Mouse (Mus musculus) kidney, postnatal 4 days (tissue): ENCODE measurements around the gene Cyp2c50.
"Not testable (repeated sequence)": the region's sequence is repeated elsewhere in the genome, so short reads cannot be mapped to it uniquely, and the experiment has no call there.

Experiments
- DNase-seq, 2 experiments: peaks; one replicate each; pipeline ENCODE4 v3.0.0; 2021; ENCODE audit warnings: mixed read lengths in 2 of 2

Gene Cyp2c50

DNA sequence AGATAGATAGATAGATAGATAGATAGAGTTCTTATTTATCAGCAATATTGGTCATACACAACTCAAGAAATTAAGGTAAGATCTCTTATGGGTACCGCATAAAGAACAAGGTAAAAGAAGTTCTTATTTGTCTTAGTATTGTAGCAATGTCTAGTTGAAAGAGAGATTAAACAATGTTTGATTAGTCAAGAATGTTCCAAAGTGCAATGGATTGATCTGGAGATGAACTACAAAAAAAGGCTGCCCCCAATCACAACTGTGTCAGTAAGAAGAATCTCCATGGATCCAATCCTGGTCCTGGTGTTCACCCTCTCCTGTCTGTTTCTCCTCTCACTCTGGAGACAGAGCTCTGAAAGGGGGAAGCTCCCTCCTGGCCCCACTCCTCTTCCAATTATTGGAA, at the start of gene Cyp2c50:
Cyp2c50 (plus strand) TSS at position 268 of the 400 bp plus-strand sequence.
- not testable (repeated sequence) for DNase-seq

- DNase-seq: no peak
These were observed 15.8 kb upstream of the Cyp2c50 start, which contains the start of gene Cyp2c54 for GRCm38 (mm10) chr19:40073701-40074100. TSS of gene Cyp2c54 (minus strand) at chr19:40073827.

DNA sequence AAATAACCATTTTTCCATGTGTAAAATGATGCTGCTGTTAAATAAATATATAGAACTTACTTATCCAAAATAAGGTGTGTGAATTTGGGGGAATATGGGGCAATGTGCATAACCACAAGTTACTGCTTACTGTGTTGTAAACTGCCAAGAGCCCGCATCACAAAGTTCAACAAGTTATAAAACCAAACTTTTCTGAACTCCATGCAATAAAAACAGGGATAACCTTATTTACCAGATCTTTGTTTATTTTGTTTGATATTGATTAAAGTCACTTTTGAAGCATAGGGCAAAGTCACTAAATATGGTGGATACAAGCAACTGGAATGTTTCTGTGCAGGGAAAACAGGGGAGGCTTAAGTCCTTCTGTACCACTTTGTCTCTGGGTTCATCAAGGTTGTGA, 1.1 kb upstream of the Cyp2c50 start:
- DNase-seq: no peak

DNA sequence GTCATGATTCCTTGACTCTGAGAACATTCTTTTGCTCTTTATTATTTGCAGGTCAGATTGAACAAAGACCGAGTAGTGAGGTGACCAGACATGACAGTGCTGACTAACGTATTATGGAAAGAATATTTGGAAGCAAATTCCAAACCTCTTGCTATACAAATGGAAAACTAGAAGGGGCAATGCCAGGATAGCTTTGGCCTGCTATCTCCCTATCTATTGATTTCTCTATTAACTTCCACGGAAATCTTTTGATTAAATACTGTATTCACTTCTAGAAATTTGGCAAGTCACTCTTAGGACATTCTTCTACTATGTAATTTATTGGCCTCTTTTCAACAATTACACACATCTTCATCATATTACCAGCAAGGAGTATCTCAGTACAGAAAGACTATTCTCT, 1.6 kb downstream of the Cyp2c50 start:
- DNase-seq: no peak

DNA sequence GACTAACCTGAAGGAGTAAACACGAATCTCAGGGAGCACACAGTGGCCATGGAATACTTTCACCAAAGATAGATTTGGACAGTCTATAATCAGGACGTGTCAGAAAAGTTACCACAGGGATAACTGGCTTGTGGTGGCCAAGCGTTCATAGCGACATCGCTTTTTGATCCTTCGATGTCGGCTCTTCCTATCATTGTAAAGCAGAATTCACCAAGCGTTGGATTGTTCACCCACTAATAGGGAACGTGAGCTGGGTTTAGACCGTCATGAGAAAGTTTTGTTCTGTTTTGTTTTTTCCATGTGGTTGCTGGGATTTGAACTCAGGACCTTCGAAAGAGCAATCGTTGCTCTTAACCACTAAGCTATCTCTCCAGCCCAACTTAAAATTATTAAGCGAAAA, 30.1 kb downstream of the Cyp2c50 start:
- not testable (repeated sequence) for DNase-seq

DNA sequence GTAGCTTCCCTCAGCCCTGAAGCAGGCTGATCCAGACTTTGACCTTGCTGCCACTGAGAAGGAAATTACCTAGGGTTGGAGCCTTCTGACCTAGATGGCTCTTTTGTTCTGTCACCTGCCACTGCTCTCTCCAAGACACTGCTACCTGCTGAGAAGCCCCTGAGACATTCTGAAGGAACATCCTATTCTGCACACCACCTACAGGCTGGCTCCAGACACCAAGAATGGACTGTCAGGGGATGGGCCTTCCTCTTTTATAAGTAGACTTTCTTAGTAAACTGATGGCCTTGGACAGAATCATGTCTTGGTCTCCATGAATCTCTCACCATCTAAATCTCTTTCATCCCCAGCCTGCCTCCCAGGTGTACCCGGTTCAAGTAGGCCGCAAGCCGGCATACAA, 35.7 kb downstream of the Cyp2c50 start:
- not testable (repeated sequence) for DNase-seq

GRCm38 (mm10) chr19:40126996-40127395, 37.5 kb downstream of the Cyp2c50 start:
- not testable (repeated sequence) for DNase-seq
